Mouse (Mus musculus) bone marrow, adult 2 months (tissue): ENCODE results near the gene Nell2.

ENCODE experiments used
- CTCF ChIP-seq: fragments of 200-500 bp; IDR thresholded peaks from 2 replicates; pipeline ENCODE4 v1.5.1; 2011; ENCODE audit warnings: low read length, control low read depth; ENCODE audit not compliant: control insufficient read depth, insufficient read depth
- POLR2A ChIP-seq: fragments of 200-500 bp; IDR thresholded peaks from 2 replicates; pipeline ENCODE4 v1.6.1; 2011; ENCODE audit warnings: low read depth, mild to moderate bottlenecking, control low read depth, low read length, borderline replicate concordance; ENCODE audit not compliant: control insufficient read depth

GRCm38 (mm10) chr15:95209186-95209585, 319.2 kb downstream of the Nell2 start:
- TF ChIP-seq POLR2A (no peak), CTCF (no peak)
